Mouse (Mus musculus): ENCODE results near the gene Olfr898. TPM values are rescaled to one million over a fixed set of nuclear protein-coding genes. Genes with fewer than 3 reads are reported as not detected.

The Olfr898 gene
- polyA plus RNA-seq (2012; fragmentation: generic; extraction: Trizol), result not detected

DNA sequence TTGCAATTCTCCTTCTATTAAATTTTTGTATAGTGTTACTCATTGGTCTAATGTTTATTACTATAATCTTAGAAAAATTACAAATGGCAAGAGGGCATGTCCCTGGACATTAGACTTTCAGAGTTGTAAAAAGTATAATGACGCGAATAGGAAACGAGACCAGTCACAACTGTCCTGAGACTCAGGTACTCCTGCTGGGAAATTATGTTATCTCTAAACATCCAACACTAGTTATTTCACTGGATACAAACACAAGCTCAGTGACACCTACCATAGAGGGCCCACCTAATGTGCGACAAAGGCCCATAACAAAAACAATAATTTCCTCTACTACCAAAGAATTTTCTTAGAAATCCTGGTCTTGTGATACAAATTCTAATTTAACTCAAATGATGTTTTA is at the start of gene Olfr898:
Olfr898 (plus strand) TSS at position 301 of the 400 bp plus-strand sequence.

DNA sequence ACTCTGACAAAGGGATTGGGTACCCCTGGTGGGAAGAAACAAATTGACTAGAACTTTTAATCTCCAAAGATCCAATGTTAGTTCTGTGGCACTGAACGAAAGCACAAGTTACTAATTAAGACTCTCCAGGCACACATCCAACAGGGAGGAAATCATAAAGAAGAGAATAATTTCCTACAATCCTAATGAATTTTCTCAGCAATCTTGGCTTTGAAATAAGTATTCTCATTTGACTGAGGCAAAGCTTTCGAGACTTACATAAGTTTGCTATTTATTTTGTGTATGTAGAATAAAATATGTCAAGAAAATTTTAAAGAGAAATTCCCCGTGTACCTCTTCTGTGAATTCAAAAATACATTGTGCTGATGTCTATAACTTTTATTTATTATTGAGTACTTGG is 19.5 kb upstream of the Olfr898 start, which contains the start of gene Olfr25:
Olfr25 (plus strand) TSS at position 301 of the 400 bp plus-strand sequence.

DNA sequence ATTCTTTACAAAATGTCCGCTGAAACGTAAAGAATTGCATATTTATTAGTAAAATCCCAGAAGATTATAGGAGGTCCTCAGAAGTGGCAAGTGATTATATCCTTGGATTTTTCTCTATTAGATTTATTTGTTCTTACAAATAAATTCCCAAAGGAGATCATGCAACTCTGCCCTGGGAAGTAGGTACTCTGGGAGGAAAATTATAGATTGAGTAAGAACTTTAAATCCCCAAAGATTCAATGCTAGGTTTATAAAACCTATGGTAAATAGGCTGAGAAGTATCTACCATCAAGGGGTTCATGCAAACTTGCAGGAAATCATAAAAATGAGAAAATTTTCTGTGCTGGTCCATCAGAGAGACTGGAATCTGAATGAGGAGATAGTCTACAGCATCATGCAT is 18.4 kb downstream of the Olfr898 start, which contains the start of gene Olfr250:
Olfr250 (plus strand) TSS at position 301 of the 400 bp plus-strand sequence.

DNA sequence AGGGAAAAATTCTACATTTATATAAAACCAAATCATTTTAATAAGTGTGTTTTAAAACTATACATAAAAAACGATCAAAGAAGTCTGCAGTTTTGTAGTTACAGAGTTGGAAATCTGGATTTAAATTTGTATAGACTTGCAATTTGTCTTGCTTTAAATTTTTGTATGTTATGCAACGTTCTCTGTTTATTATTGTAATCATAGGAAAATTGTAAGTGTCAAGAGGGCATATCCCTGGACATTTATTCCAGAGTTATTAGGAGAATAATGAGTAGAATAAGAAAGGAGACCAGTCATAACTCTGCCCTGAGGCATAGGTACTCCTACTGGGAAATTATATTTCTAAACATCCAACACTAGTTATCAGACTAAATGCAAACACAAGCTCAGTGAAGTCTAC is 28.6 kb downstream of the Olfr898 start, which contains the start of gene Olfr251:
Olfr251 (plus strand) TSS at position 301 of the 400 bp plus-strand sequence.

DNA sequence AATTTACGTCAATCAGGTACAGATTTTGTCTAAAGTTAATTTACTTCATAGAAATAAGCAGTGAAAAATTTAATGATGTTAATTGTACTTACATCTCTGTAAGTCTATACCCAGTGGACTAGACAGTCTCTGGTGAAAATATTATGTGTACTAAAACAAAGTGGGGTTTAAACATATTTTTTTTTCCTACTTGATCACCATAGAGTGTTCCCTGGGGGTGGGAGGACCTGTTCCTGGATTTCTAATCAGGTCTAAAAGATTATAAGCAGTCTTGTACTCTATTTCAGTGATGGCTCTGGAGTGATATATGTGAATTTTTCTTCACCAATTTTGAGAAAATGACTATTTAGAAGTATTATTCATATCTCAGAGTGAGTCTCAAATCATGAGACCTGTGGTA is 53.2 kb downstream of the Olfr898 start, which contains the start of gene Olfr147:
Olfr147 (plus strand) TSS at position 301 of the 400 bp plus-strand sequence.

Other genes with a start within 250 kb of the Olfr898 start
- gene Olfr888, start 240.3 kb upstream of the Olfr898 start, polyA plus RNA-seq (2012; fragmentation: generic; extraction: Trizol), result not detected
- gene Olfr889, start 233.2 kb upstream of the Olfr898 start, polyA plus RNA-seq (2012; fragmentation: generic; extraction: Trizol), result under 1 TPM; 0.01 to 0.06 TPM
- not detected for gene Olfr890, start 205.9 kb upstream of the Olfr898 start, polyA plus RNA-seq (2012; fragmentation: generic; extraction: Trizol)
- gene Olfr891, start 167.6 kb upstream of the Olfr898 start, polyA plus RNA-seq (2012; fragmentation: generic; extraction: Trizol), result not detected
- not detected for gene Olfr893, start 140.0 kb upstream of the Olfr898 start, polyA plus RNA-seq (2012; fragmentation: generic; extraction: Trizol)
- gene Olfr894, start 130.4 kb upstream of the Olfr898 start, polyA plus RNA-seq (2012; fragmentation: generic; extraction: Trizol), result not detected
- gene Olfr143, start 95.6 kb upstream of the Olfr898 start, polyA plus RNA-seq (2012; fragmentation: generic; extraction: Trizol), result not detected
- gene Olfr895, start 80.6 kb upstream of the Olfr898 start, polyA plus RNA-seq (2012; fragmentation: generic; extraction: Trizol), result not detected
- gene Olfr896-ps1, start 57.3 kb upstream of the Olfr898 start, polyA plus RNA-seq (2012; fragmentation: generic; extraction: Trizol), result not detected
- not detected for gene Olfr25, start 19.4 kb upstream of the Olfr898 start, polyA plus RNA-seq (2012; fragmentation: generic; extraction: Trizol)
- gene Olfr250, start 18.5 kb downstream of the Olfr898 start, polyA plus RNA-seq (2012; fragmentation: generic; extraction: Trizol), result not detected
- gene Olfr251, start 28.7 kb downstream of the Olfr898 start, polyA plus RNA-seq (2012; fragmentation: generic; extraction: Trizol), result not detected
- not detected for gene Olfr147, start 53.3 kb downstream of the Olfr898 start, polyA plus RNA-seq (2012; fragmentation: generic; extraction: Trizol)
- gene Olfr901, start 81.0 kb downstream of the Olfr898 start, polyA plus RNA-seq (2012; fragmentation: generic; extraction: Trizol), result not detected
- gene Olfr902, start 99.2 kb downstream of the Olfr898 start, polyA plus RNA-seq (2012; fragmentation: generic; extraction: Trizol), result not detected
- gene Olfr904, start 114.7 kb downstream of the Olfr898 start, polyA plus RNA-seq (2012; fragmentation: generic; extraction: Trizol), result not detected
- gene Olfr905, start 122.7 kb downstream of the Olfr898 start, polyA plus RNA-seq (2012; fragmentation: generic; extraction: Trizol), result not detected
- gene Olfr906, start 138.7 kb downstream of the Olfr898 start, polyA plus RNA-seq (2012; fragmentation: generic; extraction: Trizol), result not detected
- not detected for gene Olfr907, start 147.4 kb downstream of the Olfr898 start, polyA plus RNA-seq (2012; fragmentation: generic; extraction: Trizol)
- not detected for gene Olfr911-ps1, start 173.2 kb downstream of the Olfr898 start, polyA plus RNA-seq (2012; fragmentation: generic; extraction: Trizol)
- gene Olfr910, start 189.4 kb downstream of the Olfr898 start, polyA plus RNA-seq (2012; fragmentation: generic; extraction: Trizol), result not detected
- gene Olfr912, start 231.8 kb downstream of the Olfr898 start, polyA plus RNA-seq (2012; fragmentation: generic; extraction: Trizol), result not detected
- not detected for gene Olfr913, start 244.3 kb downstream of the Olfr898 start, polyA plus RNA-seq (2012; fragmentation: generic; extraction: Trizol)